Comparison of ENCODE assay signal across 12 mouse cellular contexts in genomic region chr7:129425554-129425953, GRCm38 (mm10).
DNase-seq lines count a peak whose midpoint lies in the region; ATAC-seq and TF ChIP-seq lines count a peak whose summit lies in the region.
"Had no signal": no experiment of that assay in that cellular context is flagged by ENCODE, and none has a peak within 500 bp of the region (broad histone marks: within the 10 kb centered on the region; RNA-seq: fewer than 3 reads in every experiment).

No protein-coding gene starts in this region.

- H3K4me3 ChIP-seq in ES-E14 (ENCODE audit: insufficient read depth in 1 of 2, low read depth in 1 of 2, low read length in 2 of 2, poor library complexity in 1 of 2, severe bottlenecking in 1 of 2): no peak overlapping the region
- no peak overlapping the region for H3K4me3 ChIP-seq in intestine, postnatal 0 days (ENCODE audit: low read depth, low read length)
- H3K4me3 ChIP-seq: erythroblast, embryonic 14.5 days; midbrain, embryonic 15.5 days had no signal

- no peaks in the 10 kb centered on the region for H3K9me3 ChIP-seq in ES-E14 (ENCODE audit: control insufficient read depth, insufficient read depth, low read depth, low read length)
- H3K9me3 ChIP-seq in intestine, postnatal 0 days (ENCODE audit: control insufficient read depth): no peaks in the 10 kb centered on the region
- H3K9me3 ChIP-seq: midbrain, embryonic 15.5 days had no signal

- ATAC-seq in intestine, postnatal 0 days: no peak
- ATAC-seq: midbrain, embryonic 15.5 days had no signal

- in situ Hi-C loops in ES-E14 (cut with MboI; ENCODE audit: low sequenced_read_pairs in 2 of 2, unreplicated experiment in 2 of 2): no loop called here

- whole genome bisulfite sequencing in intestine, postnatal 0 days: 26% methylated on average over 2 of the region's 2 CpGs

- H3K4me2 ChIP-seq in intestine, postnatal 0 days (replicated peaks; ENCODE audit: low read depth): no peak overlapping the region
- H3K4me2 ChIP-seq: liver, embryonic 11.5 days; midbrain, embryonic 15.5 days had no signal

- TF ChIP-seq CTCF in intestine, postnatal 0 days (IDR thresholded peaks at IDR 0.05; ENCODE audit: low read depth): no peak

- no peaks in the 10 kb centered on the region for H3K36me3 ChIP-seq in ES-E14 (ENCODE audit: control insufficient read depth, insufficient read depth, low read length, poor library complexity, severe bottlenecking)
- no peaks in the 10 kb centered on the region for H3K36me3 ChIP-seq in intestine, postnatal 0 days (ENCODE audit: control insufficient read depth, insufficient read depth)
- H3K36me3 ChIP-seq: midbrain, embryonic 15.5 days had no signal

- DNase-seq in kidney, adult 9 months: peak; percentile 3
- no peak for DNase-seq in kidney, adult 18-20 months
- peak; percentile 55 for DNase-seq in ES-E14 (ENCODE audit: low read depth, low spot score)
- DNase-seq in adrenal gland, adult 2 months: peak; percentile 15
- peak; percentile 22 for DNase-seq in hindlimb bud, embryonic 11.5 days (ENCODE audit: extremely low spot score, low read depth, low spot score)
- DNase-seq in left cerebral cortex, adult 18-20 months (ENCODE audit: low spot score in 2 of 2): no peak
- no peak for DNase-seq in right cerebral cortex, adult 2 months (ENCODE audit: low spot score in 2 of 2)
- DNase-seq: right cerebral cortex, postnatal 4 days had no signal

- no peak overlapping the region for H3K27ac ChIP-seq in ES-E14 (ENCODE audit: insufficient read depth, low read depth, low read length, poor library complexity, severe bottlenecking)
- H3K27ac ChIP-seq in intestine, postnatal 0 days (ENCODE audit: low read depth, low read length): no peak overlapping the region
- H3K27ac ChIP-seq: midbrain, embryonic 15.5 days had no signal

- H3K9ac ChIP-seq in ES-E14 (ENCODE audit: insufficient read depth, low read depth, low read length, poor library complexity, severe bottlenecking): no peak overlapping the region
- H3K9ac ChIP-seq in intestine, postnatal 0 days (ENCODE audit: low read depth, low read length): no peak overlapping the region
- H3K9ac ChIP-seq: midbrain, embryonic 15.5 days had no signal

- peaks cover 8 to 13% of the 10 kb centered on the region in 2 experiments for H3K4me1 ChIP-seq in ES-E14 (ENCODE audit: control insufficient read depth in 2 of 2, insufficient read depth in 2 of 2, low read length in 2 of 2, poor library complexity in 1 of 2)
- no peaks in the 10 kb centered on the region for H3K4me1 ChIP-seq in intestine, postnatal 0 days (replicated peaks; ENCODE audit: control insufficient read depth, insufficient read depth, low read length)
- H3K4me1 ChIP-seq: midbrain, embryonic 15.5 days had no signal

- H3K27me3 ChIP-seq in intestine, postnatal 0 days (replicated peaks; ENCODE audit: control insufficient read depth, insufficient read depth, low read length): no peaks in the 10 kb centered on the region
- H3K27me3 ChIP-seq: midbrain, embryonic 15.5 days had no signal

TF ChIP-seq in ES-E14, 5 proteins besides CTCF, POLR2A, EP300 and RAD21:
- TF ChIP-seq MAFK (IDR thresholded peaks at IDR 0.05; ENCODE audit: insufficient read depth, low read depth, low read length): no peak
- no peak for TF ChIP-seq ZNF384 (IDR thresholded peaks at IDR 0.05; ENCODE audit: low read depth, low read length)
- TF ChIP-seq ZC3H11A (IDR thresholded peaks at IDR 0.05; ENCODE audit: borderline replicate concordance, low read depth, low read length): no peak

Comparison
In these comparisons a context has a peak if more than half of its experiments do, and no peak if none do; other contexts are left out.
1. DNase-seq: peak in kidney, adult 9 months (single experiment), ES-E14 (single experiment), adrenal gland, adult 2 months (single experiment) and hindlimb bud, embryonic 11.5 days (single experiment); none in kidney, adult 18-20 months (single experiment), left cerebral cortex, adult 18-20 months (0 of 2) and right cerebral cortex, adult 2 months (0 of 2).